Mouse (Mus musculus): Measurements from ENCODE around the gene Iars. TPM values are rescaled to one million over a fixed set of nuclear protein-coding genes. Genes with fewer than 3 reads are reported as not detected.

The Iars gene
- 86.9 TPM for total RNA-seq (2023)

DNA sequence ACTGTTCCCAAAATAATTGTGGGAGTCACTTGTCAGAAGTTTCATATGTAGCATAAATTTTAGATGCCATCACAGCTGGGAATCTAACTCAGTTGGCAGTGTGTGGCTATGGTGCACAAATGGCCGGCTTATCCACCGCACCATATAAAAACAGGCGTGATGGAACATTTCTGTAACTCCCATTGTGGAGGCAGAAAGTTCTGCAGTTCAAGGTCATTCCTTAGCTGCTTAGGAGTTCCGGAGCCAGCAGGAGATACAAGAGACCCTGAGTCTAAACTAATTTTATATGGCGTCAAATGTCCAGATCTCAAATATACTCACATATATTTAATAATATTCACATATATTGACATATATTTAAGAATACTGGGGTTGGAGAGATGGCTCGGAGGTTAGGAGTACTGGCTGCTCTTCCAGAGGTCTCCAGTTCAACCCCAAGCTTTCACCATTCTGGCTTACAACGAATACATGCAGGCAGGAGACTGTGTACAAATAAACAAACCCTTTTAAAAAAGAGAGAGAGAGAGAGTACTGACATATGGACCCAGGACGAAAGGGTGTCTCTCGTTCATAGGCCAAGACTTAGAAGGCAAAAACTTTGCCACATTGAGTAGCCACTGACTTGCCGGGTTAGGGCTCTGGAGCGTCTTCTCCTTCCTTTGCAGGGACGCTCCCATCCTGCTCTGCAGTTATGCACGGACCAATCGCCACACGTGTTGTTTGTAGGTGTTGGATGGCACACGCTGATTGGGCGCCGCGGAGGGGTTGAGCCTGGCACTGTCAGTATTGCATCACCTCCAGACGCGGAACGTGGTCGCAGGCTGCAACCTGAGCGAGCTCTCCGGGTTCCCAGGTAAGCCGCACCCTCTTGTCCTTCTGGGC, at the start of gene Iars:
Iars (plus strand) TSS at position 750 of the 882 bp plus-strand sequence.

DNA sequence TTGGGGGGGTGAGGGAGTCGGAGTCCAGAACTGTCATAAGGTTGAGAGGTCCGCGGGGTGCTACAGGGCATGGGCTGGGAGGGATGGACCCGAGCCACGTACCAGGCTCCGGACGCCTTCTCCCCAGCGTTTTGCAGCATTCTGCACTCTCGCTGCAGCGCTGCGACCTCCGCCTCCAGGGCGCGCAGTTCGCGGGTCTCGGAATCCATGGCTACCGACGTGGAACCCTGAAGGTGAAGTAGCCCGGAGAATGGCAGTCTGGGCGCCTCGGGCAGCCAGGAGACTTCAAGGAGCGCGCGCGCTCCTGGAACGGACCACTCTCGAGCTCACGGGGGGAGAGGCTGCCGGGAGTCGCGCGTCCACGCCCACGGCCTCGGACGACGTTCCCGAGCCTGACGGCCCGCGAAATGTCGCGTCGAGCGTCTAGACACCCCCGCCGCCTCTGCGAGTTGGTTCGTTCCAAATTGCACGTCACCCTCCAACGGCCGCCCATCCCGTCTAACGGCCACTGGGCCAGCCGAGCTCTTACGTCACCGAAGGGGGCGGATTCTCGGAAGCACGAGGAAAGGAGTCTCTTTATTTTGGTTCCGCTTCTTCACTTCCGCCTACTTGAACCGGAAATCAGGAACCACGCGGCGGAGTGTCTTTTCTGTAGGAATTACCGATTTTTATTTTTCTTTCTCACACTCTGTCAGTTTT, 29.3 kb upstream of the Iars start, which contains the start of the genes Cenpp and Nol8:
Cenpp (minus strand) TSS at position 305 of the 699 bp plus-strand sequence.
Nol8 (plus strand) TSS at position 598 of the 699 bp plus-strand sequence.

Other genes with a start within 250 kb of the Iars start
- gene Tes3-ps, start 188.8 kb upstream of the Iars start, total RNA-seq (2023) = 0.86 TPM
- gene Ecm2, start 177.3 kb upstream of the Iars start, total RNA-seq (2023) = not detected
- not detected for gene Aspn, start 137.7 kb upstream of the Iars start, total RNA-seq (2023)
- 0.27 TPM for gene Omd, start 99.6 kb upstream of the Iars start, total RNA-seq (2023)
- gene Ogn, start 74.1 kb upstream of the Iars start, total RNA-seq (2023) = 1.6 TPM
- gene Cenpp, start 29.3 kb upstream of the Iars start, total RNA-seq (2023) = 1.0 TPM
- gene Nol8, start 29.0 kb upstream of the Iars start, total RNA-seq (2023) = 49.7 TPM
- gene Gm30302, start 116.9 kb downstream of the Iars start, total RNA-seq (2023) = not detected

Measured in CD4-positive naive resting alpha-beta T cell, adult 57 days (primary cell).